Mouse (Mus musculus) intestine, embryonic 16.5 days (tissue): Measurements from ENCODE around the gene Adamts16. TPM values are rescaled to one million over a fixed set of nuclear protein-coding genes. Genes with fewer than 3 reads are reported as not detected.
"Not testable (repeated sequence)": the region's sequence is repeated elsewhere in the genome, so short reads cannot be mapped to it uniquely, and the experiment has no call there.

Experiments
- ATAC-seq: fragments of 200-750 bp; cut with Nextera tagmentation; 2 replicates; pipeline ENCODE4 v1.8.0; 2017; ENCODE audit warnings: moderate TSS enrichment, moderate library complexity
- H3K27ac ChIP-seq: fragments of 300-500 bp; sonication (generic); 2 replicates; pipeline ENCODE4 v1.5.1; 2014; ENCODE audit warnings: mild to moderate bottlenecking, low read length
- H3K27me3 ChIP-seq: fragments of 300-500 bp; sonication (generic); replicated peaks from 2 replicates; pipeline ENCODE4 v1.6.1; 2014; ENCODE audit warnings: low read length, control low read depth, mixed read lengths; ENCODE audit not compliant: control insufficient read depth, insufficient read depth
- H3K36me3 ChIP-seq: fragments of 300-500 bp; sonication (generic); 2 replicates; pipeline ENCODE4 v1.6.1; 2014; ENCODE audit warnings: low read length, control low read depth; ENCODE audit not compliant: control insufficient read depth, insufficient read depth
- H3K4me1 ChIP-seq: fragments of 300-500 bp; sonication (generic); 2 replicates; pipeline ENCODE4 v1.6.1; 2014; ENCODE audit warnings: low read length, control low read depth, mixed read lengths; ENCODE audit not compliant: control insufficient read depth, insufficient read depth
- H3K4me2 ChIP-seq: fragments of 300-500 bp; sonication (generic); 2 replicates; pipeline ENCODE4 v1.6.1; 2014; ENCODE audit warnings: low read depth, low read length, control low read depth
- H3K4me3 ChIP-seq: fragments of 300-500 bp; sonication (generic); 2 replicates; pipeline ENCODE4 v1.5.1; 2014; ENCODE audit warnings: mild to moderate bottlenecking, low read length
- H3K9ac ChIP-seq: fragments of 300-500 bp; sonication (generic); 2 replicates; pipeline ENCODE4 v1.6.1; 2014; ENCODE audit warnings: low read depth, low read length
- H3K9me3 ChIP-seq: fragments of 300-500 bp; sonication (generic); 2 replicates; pipeline ENCODE4 v1.6.1; 2016; ENCODE audit warnings: low read length, control low read depth; ENCODE audit not compliant: control insufficient read depth
- WGBS: fragments of 180-500 bp; shearing (Covaris S2); extraction: QIAGEN DNeasy Blood & Tissue Kit; methylation state at CpG from one replicate; pipeline ENCODE4 v1.1.7; 2014; 5-methylcytosine and 5-hydroxymethylcytosine counted together
- polyA plus RNA-seq: library from polyadenylated mRNA; unstranded; fragments of >200 nt; fragmentation: Nextera tagmentation; extraction: Ambion mirVana; gene quantifications from 2 replicates; pipeline ENCODE4 v1.2.1, GENCODE M21; 2015

Gene Adamts16
- polyA plus RNA-seq, 1 experiment from 2014 or later = 1.4 TPM

GRCm38 (mm10) chr13:70874741-70875140 lies 33.1 kb upstream of the Adamts16 start:
- H3K4me1 ChIP-seq = peaks cover 4% of the 10 kb centered on the region; the same call in 1 of the 2 replicates
- H3K4me3 ChIP-seq = no peak overlapping the region
- no peak overlapping the region for H3K27ac ChIP-seq
- ATAC-seq = peak; percentile 45
- no peak overlapping the region for H3K4me2 ChIP-seq
- H3K27me3 ChIP-seq = no peaks in the 10 kb centered on the region
- H3K36me3 ChIP-seq = no peaks in the 10 kb centered on the region
- H3K9ac ChIP-seq = no peak overlapping the region
- no peaks in the 10 kb centered on the region for H3K9me3 ChIP-seq

- WGBS = 52% methylated on average over 13 of the region's 13 CpGs
- not testable (repeated sequence) for H3K36me3 ChIP-seq, ATAC-seq, H3K9ac ChIP-seq, H3K9me3 ChIP-seq, H3K4me2 ChIP-seq, H3K4me1 ChIP-seq, H3K27ac ChIP-seq, H3K4me3 ChIP-seq, H3K27me3 ChIP-seq
These were observed 32.2 kb upstream of the Adamts16 start for GRCm38 (mm10) chr13:70873851-70874250.

- Histone ChIP-seq H3K9me3 (no peaks in the 10 kb centered on the region), H3K4me3 (no peak overlapping the region), H3K4me1 (no peaks in the 10 kb centered on the region), H3K36me3 (no peaks in the 10 kb centered on the region), H3K4me2 (no peak overlapping the region), H3K9ac (no peak overlapping the region), H3K27ac (no peak overlapping the region), H3K27me3 (no peaks in the 10 kb centered on the region)
- 67% methylated on average over 3 of the region's 3 CpGs for WGBS
- ATAC-seq = no peak
These were observed 29.4 kb upstream of the Adamts16 start for GRCm38 (mm10) chr13:70871049-70871448.

- 78% methylated on average over 11 of the region's 11 CpGs for WGBS
- no peaks in the 10 kb centered on the region for H3K4me1 ChIP-seq
- no peak overlapping the region for H3K4me2 ChIP-seq
- no peaks in the 10 kb centered on the region for H3K27me3 ChIP-seq
- no peaks in the 10 kb centered on the region for H3K36me3 ChIP-seq
- peak; percentile 96 for ATAC-seq
- no peak overlapping the region for H3K4me3 ChIP-seq
- H3K9ac ChIP-seq = no peak overlapping the region
- no peak overlapping the region for H3K27ac ChIP-seq
- no peaks in the 10 kb centered on the region for H3K9me3 ChIP-seq
These were observed 25.5 kb upstream of the Adamts16 start for GRCm38 (mm10) chr13:70866971-70867625.

- no peaks in the 10 kb centered on the region for H3K9me3 ChIP-seq
- H3K27me3 ChIP-seq = no peaks in the 10 kb centered on the region
- H3K36me3 ChIP-seq = no peaks in the 10 kb centered on the region
- no peak overlapping the region for H3K9ac ChIP-seq
- H3K4me2 ChIP-seq = no peak overlapping the region
- WGBS = 82% methylated on average over 5 of the region's 5 CpGs
- H3K4me3 ChIP-seq = no peak overlapping the region
- no peak for ATAC-seq
- no peak overlapping the region for H3K27ac ChIP-seq
- H3K4me1 ChIP-seq = no peaks in the 10 kb centered on the region
These were observed 24.3 kb upstream of the Adamts16 start for GRCm38 (mm10) chr13:70865867-70866266.

GRCm38 (mm10) chr13:70862162-70862908 lies 20.7 kb upstream of the Adamts16 start:
- no peak overlapping the region for H3K4me2 ChIP-seq
- no peaks in the 10 kb centered on the region for H3K36me3 ChIP-seq
- ATAC-seq = no peak
- no peak overlapping the region for H3K9ac ChIP-seq
- H3K9me3 ChIP-seq = no peaks in the 10 kb centered on the region
- H3K4me1 ChIP-seq = no peaks in the 10 kb centered on the region
- no peaks in the 10 kb centered on the region for H3K27me3 ChIP-seq
- no peak overlapping the region for H3K4me3 ChIP-seq
- 58% methylated on average over 8 of the region's 8 CpGs for WGBS
- no peak overlapping the region for H3K27ac ChIP-seq

GRCm38 (mm10) chr13:70853601-70854000 lies 12.0 kb upstream of the Adamts16 start:
- Histone ChIP-seq H3K9ac (no peak overlapping the region), H3K4me3 (no peak overlapping the region), H3K27ac (no peak overlapping the region), H3K9me3 (no peaks in the 10 kb centered on the region), H3K27me3 (no peaks in the 10 kb centered on the region), H3K4me1 (no peaks in the 10 kb centered on the region), H3K36me3 (no peaks in the 10 kb centered on the region), H3K4me2 (no peak overlapping the region)
- peak; percentile 68 for ATAC-seq

- 54% methylated on average over 2 of the region's 2 CpGs for WGBS
- no peak overlapping the region for H3K4me3 ChIP-seq
- no peak for ATAC-seq
- H3K27ac ChIP-seq = no peak overlapping the region
- no peaks in the 10 kb centered on the region for H3K9me3 ChIP-seq
- H3K4me1 ChIP-seq = 0 out of 2 replicates have a peak, but pooled peaks cover 2% of the 10 kb centered on the region
- H3K9ac ChIP-seq = no peak overlapping the region
- H3K4me2 ChIP-seq = no peak overlapping the region
- 0 out of 2 replicates have a peak, but pooled peaks cover 2% of the 10 kb centered on the region for H3K27me3 ChIP-seq
- H3K36me3 ChIP-seq = no peaks in the 10 kb centered on the region
These were observed 5.3 kb upstream of the Adamts16 start for GRCm38 (mm10) chr13:70846933-70847332.

- Histone ChIP-seq H3K9me3 (no peaks in the 10 kb centered on the region), H3K9ac (no peak overlapping the region), H3K4me1 (peaks cover 12% of the 10 kb centered on the region), H3K4me2 (no peak overlapping the region), H3K27me3 (peaks cover 12% of the 10 kb centered on the region; the same call in 1 of the 2 replicates), H3K27ac (no peak overlapping the region), H3K36me3 (no peaks in the 10 kb centered on the region), H3K4me3 (no peak overlapping the region)
- 79% methylated on average over 7 of the region's 7 CpGs for WGBS
- no peak for ATAC-seq
These were observed 3.9 kb upstream of the Adamts16 start for GRCm38 (mm10) chr13:70845526-70845925.
